Mouse (Mus musculus) Patski (cell line): ENCODE data around the gene Ypel2. TPM values are rescaled to one million over a fixed set of nuclear protein-coding genes. Genes with fewer than 3 reads are reported as not detected.

Experiments
- ATAC-seq: fragments of 100-300 bp; one replicate; pipeline ENCODE4 v1.8.0; 2021
- CTCF ChIA-PET: fragments of 350-600 bp; sonication (Branson Sonifier 250); formaldehyde crosslinking; loops from one replicate; lab custom pipeline; 2022; ENCODE audit warnings: inconsistent platforms; lab: Charles Lee
- POLR2A ChIA-PET: fragments of 350-600 bp; sonication (Branson Sonifier 250); formaldehyde crosslinking; loops from one replicate; lab custom pipeline; 2022; ENCODE audit warnings: antibody characterized with exemption, inconsistent platforms; lab: Charles Lee
- DNase-seq: peaks from one replicate; pipeline ENCODE4 v3.0.0-alpha.2; 2011; ENCODE audit warnings: low read depth, low spot score
- H3K27me3 ChIP-seq: fragments of 371-371 bp; one replicate; pipeline ENCODE4 v1.5.1; 2021
- CTCF ChIP-seq: fragments of 100-300 bp; IDR thresholded peaks from one replicate; pipeline ENCODE4 v1.5.1; 2021
- in situ Hi-C: fragments of 300-500 bp; cut with MboI; formaldehyde crosslinking; loops from 3 replicates; pipeline ENCODE4 v1.11.1; 2018; ENCODE audit warnings: low pct_unique_long_range_greater_than_20kb, mixed read lengths
- polyA plus RNA-seq: library from polyadenylated mRNA; unstranded; gene quantifications from one replicate; pipeline ENCODE4 v1.2.3, GENCODE M21; 2021

Gene Ypel2
- polyA plus RNA-seq, 1 experiment from 2014 or later: 31.7 TPM

- in situ Hi-C loops: no loop called here
- CTCF ChIA-PET: interaction anchor here (1.4 kb wide), 1 partner anchor 19 kb away, joined by 3 read pairs; no protein-coding TSS in a partner anchor
- no peak for TF ChIP-seq CTCF
- no peaks in the 10 kb centered on the region for H3K27me3 ChIP-seq
- POLR2A ChIA-PET: interaction anchor here (1.2 kb wide), 1 partner anchor 19 kb away, joined by 4 read pairs; no protein-coding TSS in a partner anchor
- DNase-seq (no peak), ATAC-seq (no peak)
These were observed 12.2 kb downstream of the Ypel2 start for GRCm38 (mm10) chr11:86981229-86981791.

- ChIA-PET POLR2A (interaction anchor here (1.2 kb wide), 1 partner anchor 18 kb away, joined by 4 read pairs; no protein-coding TSS in a partner anchor), CTCF (interaction anchor here (1.8 kb wide), 1 partner anchor 8 kb away, joined by 4 read pairs; no protein-coding TSS in a partner anchor)
- DNase-seq: no peak
- no peak for ATAC-seq
- no peaks in the 10 kb centered on the region for H3K27me3 ChIP-seq
- in situ Hi-C loops: no loop called here
- TF ChIP-seq CTCF: no peak
These were observed 13.0 kb downstream of the Ypel2 start for GRCm38 (mm10) chr11:86980526-86980925.

DNA sequence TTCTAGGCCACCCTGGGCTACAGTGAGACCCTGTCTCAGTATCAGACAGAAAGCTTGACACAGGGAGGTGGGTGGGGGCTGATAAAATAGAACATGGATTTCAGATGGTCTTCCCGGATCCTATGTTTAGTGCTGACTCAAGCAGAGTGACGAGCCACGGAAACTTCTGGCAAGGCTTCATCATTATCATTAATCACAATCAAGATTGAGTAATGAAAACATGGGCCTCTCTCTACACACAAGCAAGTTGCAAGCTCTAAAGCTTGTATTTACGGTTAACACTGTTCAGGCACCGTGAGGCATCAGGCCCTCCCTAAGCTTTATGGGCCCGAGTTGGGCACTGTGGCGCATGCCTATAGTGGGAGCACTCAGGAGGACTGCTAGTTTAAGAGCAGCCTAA lies 13.7 kb downstream of the Ypel2 start:
- no peak for DNase-seq
- no peak for ATAC-seq
- ChIA-PET CTCF (interaction anchor here (1.8 kb wide), 1 partner anchor 8 kb away, joined by 4 read pairs; no protein-coding TSS in a partner anchor), POLR2A (no interaction called here)
- in situ Hi-C loops: no loop called here
- no peaks in the 10 kb centered on the region for H3K27me3 ChIP-seq
- no peak for TF ChIP-seq CTCF

DNA sequence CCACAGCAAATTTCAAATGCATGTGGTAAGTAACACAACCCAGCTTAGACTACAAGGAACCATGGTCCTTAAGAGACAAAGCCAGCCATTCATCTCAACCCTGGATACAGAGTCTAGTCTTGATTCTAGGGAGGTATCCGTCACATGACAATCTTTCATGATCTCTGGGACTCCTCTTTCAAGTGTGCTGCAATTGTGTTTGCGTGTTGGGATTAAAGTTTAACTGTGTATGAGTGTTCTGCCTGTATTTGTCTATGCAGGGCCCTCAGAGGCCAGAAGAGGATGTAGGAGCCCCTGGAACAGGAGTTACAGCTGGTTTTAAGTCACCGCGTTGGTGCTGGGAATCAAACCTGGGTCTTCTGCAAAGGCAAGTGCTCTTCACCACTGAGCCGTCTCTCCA lies 16.3 kb downstream of the Ypel2 start:
- no peak for ATAC-seq
- ChIA-PET CTCF (no interaction called here), POLR2A (no interaction called here)
- no peak for TF ChIP-seq CTCF
- no peak for DNase-seq
- H3K27me3 ChIP-seq: no peaks in the 10 kb centered on the region
- in situ Hi-C loops: no loop called here

DNA sequence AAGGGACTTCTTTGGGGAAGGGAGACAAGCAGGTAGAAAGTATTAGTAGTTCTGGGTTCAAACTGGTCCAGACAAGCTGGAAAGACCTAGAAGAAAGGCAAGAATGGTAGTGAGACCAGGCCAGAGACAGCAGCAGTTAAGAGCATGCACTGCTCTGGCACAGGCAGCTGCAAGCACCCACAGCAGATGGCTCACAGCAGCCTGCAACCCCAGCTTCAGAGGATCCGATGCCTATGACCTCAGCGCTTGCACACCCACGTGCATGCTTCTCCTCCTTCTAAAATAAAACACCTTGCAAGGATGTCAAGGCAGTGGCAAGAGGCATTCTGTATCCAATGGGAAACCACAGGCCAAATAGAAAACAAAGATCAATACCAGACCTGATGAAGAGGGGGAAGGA lies 19.1 kb downstream of the Ypel2 start:
- in situ Hi-C loops: no loop called here
- no peak for TF ChIP-seq CTCF
- no peak for DNase-seq
- POLR2A ChIA-PET: no interaction called here
- no peaks in the 10 kb centered on the region for H3K27me3 ChIP-seq
- no peak for ATAC-seq
- CTCF ChIA-PET: no interaction called here

DNA sequence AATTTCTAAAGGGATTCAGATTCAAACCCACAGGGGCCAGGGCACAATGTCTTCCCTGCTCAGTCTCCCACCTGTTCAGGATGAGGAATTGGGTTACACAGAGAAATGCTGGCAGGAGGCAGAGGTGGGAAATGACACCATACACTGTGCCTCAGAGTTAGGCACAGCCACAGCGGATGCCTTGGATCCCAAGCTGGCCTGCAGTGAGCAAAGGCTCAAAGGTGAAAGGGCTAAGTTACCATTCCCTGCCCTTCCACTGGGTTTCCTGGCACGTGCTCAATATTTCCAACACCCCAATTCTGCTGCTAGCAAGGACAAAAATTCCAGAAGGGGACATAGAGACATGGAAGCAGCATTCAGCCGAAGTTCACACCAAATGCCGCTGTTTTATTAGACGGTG lies 20.3 kb downstream of the Ypel2 start:
- H3K27me3 ChIP-seq: no peaks in the 10 kb centered on the region
- in situ Hi-C loops: no loop called here
- POLR2A ChIA-PET: no interaction called here
- no peak for DNase-seq
- no peak for TF ChIP-seq CTCF
- CTCF ChIA-PET: no interaction called here
- ATAC-seq: no peak

DNA sequence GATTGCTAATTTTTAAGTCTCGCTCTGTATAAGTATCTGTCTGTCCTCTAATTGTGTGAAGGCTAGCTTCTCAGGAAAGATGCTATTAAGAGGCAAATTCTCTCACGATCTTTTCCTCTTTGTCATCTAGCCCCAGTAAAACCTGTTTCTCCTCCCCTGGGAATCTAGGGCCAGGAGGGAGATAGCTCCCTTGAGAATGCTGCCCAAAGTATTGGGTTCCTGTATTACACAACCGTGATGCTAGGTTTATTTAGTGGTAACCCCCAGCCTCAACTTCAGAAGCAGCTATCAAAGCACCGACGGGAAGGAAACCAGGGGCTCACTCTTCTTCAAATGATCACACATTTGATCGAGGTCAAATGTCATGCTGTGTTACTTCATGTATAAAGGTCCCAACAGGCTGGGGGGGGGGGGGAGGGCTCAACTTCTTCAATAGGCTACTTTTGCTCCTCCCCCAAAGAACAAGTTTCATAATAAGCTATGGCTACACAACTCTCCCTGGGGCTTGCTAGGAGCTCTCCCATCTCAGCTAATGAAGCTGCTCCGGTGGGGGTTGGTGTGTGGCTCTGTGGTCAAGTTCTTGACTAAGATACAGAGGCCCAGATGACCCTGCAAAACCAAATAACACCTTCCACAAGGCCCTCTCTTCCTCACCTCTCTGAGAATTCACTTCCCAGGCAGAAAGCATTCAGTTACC lies 22.3 kb downstream of the Ypel2 start:
- no peak for DNase-seq
- ChIA-PET POLR2A (interaction anchor here (0.6 to 0.9 kb wide), 2 partner anchors 11 to 352 kb away, joined by 3 to 4 read pairs; no protein-coding TSS in a partner anchor), CTCF (interaction anchor here (1.5 to 4.1 kb wide), 2 partner anchors 10 to 13 kb away, joined by 3 to 17 read pairs; no protein-coding TSS in a partner anchor)
- in situ Hi-C loops: no loop called here
- ATAC-seq: no peak
- no peak for TF ChIP-seq CTCF
- no peaks in the 10 kb centered on the region for H3K27me3 ChIP-seq

GRCm38 (mm10) chr11:86969041-86969821 lies 24.3 kb downstream of the Ypel2 start:
- POLR2A ChIA-PET: no interaction called here
- ATAC-seq (no peak), DNase-seq (no peak)
- in situ Hi-C loops: no loop called here
- H3K27me3 ChIP-seq: no peaks in the 10 kb centered on the region
- CTCF ChIA-PET: interaction anchor here (4.1 kb wide), 1 partner anchor 8 kb away, joined by 17 read pairs; no protein-coding TSS in a partner anchor
- no peak for TF ChIP-seq CTCF

DNA sequence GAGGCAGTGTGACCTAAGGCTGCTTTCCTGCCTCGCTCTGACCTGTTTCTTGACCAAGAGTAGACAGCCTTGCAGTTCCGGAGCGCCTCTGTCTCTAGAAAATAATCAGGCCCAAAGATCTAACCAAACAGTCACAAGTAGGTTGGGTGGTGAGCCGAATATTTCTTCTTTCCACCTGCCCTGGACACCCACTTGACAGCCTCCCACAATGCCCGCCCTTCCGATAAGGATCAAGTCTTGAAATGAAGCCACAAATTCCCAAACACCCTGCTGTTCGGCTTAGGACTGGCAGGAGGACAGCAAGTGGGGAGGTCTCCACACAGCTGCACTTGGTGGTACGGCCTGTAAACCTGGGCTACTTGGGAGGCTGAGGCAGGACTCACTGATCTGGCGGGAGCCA lies 26.0 kb downstream of the Ypel2 start:
- in situ Hi-C loops: no loop called here
- TF ChIP-seq CTCF: no peak
- DNase-seq: no peak
- no peak for ATAC-seq
- H3K27me3 ChIP-seq: no peaks in the 10 kb centered on the region
- POLR2A ChIA-PET: no interaction called here
- CTCF ChIA-PET: no interaction called here

DNA sequence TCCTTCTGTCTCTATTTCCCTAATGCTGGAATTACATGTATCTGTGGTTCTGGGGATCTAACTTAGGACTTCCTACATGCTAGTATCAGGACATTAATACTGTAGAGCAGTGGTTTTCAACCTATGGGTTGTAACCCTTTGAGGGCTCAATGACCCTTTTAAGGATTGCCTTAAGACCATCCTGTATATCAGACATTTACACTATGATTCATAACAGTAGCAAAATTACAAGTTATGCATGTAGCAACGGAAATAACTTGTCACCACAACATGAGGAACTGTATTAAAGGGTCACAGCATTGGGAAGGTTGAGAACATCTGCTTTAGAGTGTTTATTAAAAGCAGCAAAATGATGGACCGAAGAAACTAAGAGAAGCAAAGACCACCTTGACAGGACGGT lies 26.8 kb downstream of the Ypel2 start:
- POLR2A ChIA-PET: no interaction called here
- ATAC-seq (no peak), DNase-seq (no peak)
- in situ Hi-C loops: no loop called here
- H3K27me3 ChIP-seq: no peaks in the 10 kb centered on the region
- CTCF ChIA-PET: no interaction called here
- no peak for TF ChIP-seq CTCF
